Mouse (Mus musculus): ENCODE measurements around the gene Atp9a.

- TF ChIP-seq MYOD1 (IDR thresholded peaks at IDR 0.05; ENCODE audit: control insufficient read depth, insufficient read length, low read depth) = peak; percentile 28
- TF ChIP-seq CTCF (IDR thresholded peaks at IDR 0.05; ENCODE audit: control insufficient read depth, insufficient read depth, insufficient read length) = no peak
- TF ChIP-seq MYOG (IDR thresholded peaks at IDR 0.05; ENCODE audit: control insufficient read depth, extremely low read depth, insufficient read length) = no peak
- no peak for TF ChIP-seq MAX (IDR thresholded peaks at IDR 0.05)
Observed at GRCm38 (mm10) chr2:168627829-168628770, 114.1 kb downstream of the Atp9a start.
